Mouse (Mus musculus): ENCODE measurements at regions not wholly inside any gene's neighbourhood (a gene's known extent, or its start where the extent isn't known, plus 50 kb on each side); places are given as distances from the start of the nearest gene placed in this dataset.

DNA sequence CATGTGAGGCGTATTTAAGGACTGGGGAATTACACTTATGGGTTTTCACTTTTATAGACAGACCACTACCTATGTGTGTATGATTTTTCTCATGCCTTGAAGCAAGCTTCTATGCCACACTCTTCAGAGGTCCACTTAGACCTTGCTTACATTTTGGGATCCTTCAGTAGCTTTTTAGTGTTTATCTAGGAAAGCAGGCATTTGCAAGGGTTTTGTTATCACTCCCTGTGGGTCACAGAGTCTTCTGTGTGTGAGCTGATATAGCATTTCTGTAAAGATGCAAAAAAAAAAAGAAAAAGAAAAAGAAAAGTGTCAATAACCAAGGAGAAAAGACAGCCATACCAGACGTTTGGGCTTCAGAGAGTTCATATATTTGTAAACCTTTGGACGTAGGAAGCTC lies 260.4 kb upstream of the Fam98a start:
- no peak for TF ChIP-seq CTCF (IDR thresholded peaks at IDR 0.05; ENCODE audit: low read depth)
- no peak for TF ChIP-seq EP300 (IDR thresholded peaks at IDR 0.05; ENCODE audit: low read depth)
